Mouse (Mus musculus): ENCODE data around the gene Eif4enif1. TPM values are rescaled to one million over a fixed set of nuclear protein-coding genes. Genes with fewer than 3 reads are reported as not detected.
A peak's percentile ranks its signal among the peaks of the same experiment; 100 is the strongest.
"Not testable (repeated sequence)": the region's sequence is repeated elsewhere in the genome, so short reads cannot be mapped to it uniquely, and the experiment has no call there.

The Eif4enif1 gene
- total RNA-seq (2022), result 10 to 100 TPM; 39.3 to 43.9 (median 40.4) TPM

- DNase-seq (ENCODE audit: low spot score), result peak; percentile 90
Measured at GRCm38 (mm10) chr11:3202231-3202701, at the start of gene Eif4enif1. Gene Eif4enif1, plus strand, starts transcription at chr11:3202392.

- DNase-seq (ENCODE audit: low spot score), result peak; percentile 82
Measured at GRCm38 (mm10) chr11:3153666-3154397, 48.4 kb upstream of the Eif4enif1 start.

- not testable (repeated sequence) for DNase-seq (ENCODE audit: low spot score)
Measured at GRCm38 (mm10) chr11:3156991-3157390, 45.2 kb upstream of the Eif4enif1 start.

- DNase-seq (ENCODE audit: low spot score), result not testable (repeated sequence)
Measured at GRCm38 (mm10) chr11:3157996-3158395, 44.2 kb upstream of the Eif4enif1 start.

- not testable (repeated sequence) for DNase-seq (ENCODE audit: low spot score)
Measured at GRCm38 (mm10) chr11:3158800-3159199, 43.4 kb upstream of the Eif4enif1 start.

- peak; percentile 74 for DNase-seq (ENCODE audit: low spot score)
Measured at GRCm38 (mm10) chr11:3161370-3161769, 40.8 kb upstream of the Eif4enif1 start.

- peak; percentile 79 for DNase-seq (ENCODE audit: low spot score)
Measured at GRCm38 (mm10) chr11:3162236-3162897, 39.8 kb upstream of the Eif4enif1 start.

GRCm38 (mm10) chr11:3163122-3163521 lies 39.1 kb upstream of the Eif4enif1 start:
- DNase-seq (ENCODE audit: low spot score), result peak; percentile 77

GRCm38 (mm10) chr11:3163661-3164060 lies 38.5 kb upstream of the Eif4enif1 start:
- not testable (repeated sequence) for DNase-seq (ENCODE audit: low spot score)

- DNase-seq (ENCODE audit: low spot score), result not testable (repeated sequence)
Measured at GRCm38 (mm10) chr11:3165210-3165782, 36.9 kb upstream of the Eif4enif1 start.

GRCm38 (mm10) chr11:3166321-3166720 lies 35.9 kb upstream of the Eif4enif1 start:
- DNase-seq (ENCODE audit: low spot score), result peak; percentile 71

- DNase-seq (ENCODE audit: low spot score), result not testable (repeated sequence)
Measured at GRCm38 (mm10) chr11:3167129-3167528, 35.1 kb upstream of the Eif4enif1 start.

GRCm38 (mm10) chr11:3167571-3168001 lies 34.6 kb upstream of the Eif4enif1 start:
- peak; percentile 74 for DNase-seq (ENCODE audit: low spot score)

GRCm38 (mm10) chr11:3169042-3169441 lies 33.1 kb upstream of the Eif4enif1 start:
- not testable (repeated sequence) for DNase-seq (ENCODE audit: low spot score)

GRCm38 (mm10) chr11:3171931-3172330 lies 30.3 kb upstream of the Eif4enif1 start:
- peak; percentile 48 for DNase-seq (ENCODE audit: low spot score)

- DNase-seq (ENCODE audit: low spot score), result not testable (repeated sequence)
Measured at GRCm38 (mm10) chr11:3172526-3172925, 29.7 kb upstream of the Eif4enif1 start.

GRCm38 (mm10) chr11:3173425-3174318 lies 28.5 kb upstream of the Eif4enif1 start:
- peak; percentile 74 for DNase-seq (ENCODE audit: low spot score)

- DNase-seq (ENCODE audit: low spot score), result peak; percentile 21
Measured at GRCm38 (mm10) chr11:3178968-3179725, 23.0 kb upstream of the Eif4enif1 start.

GRCm38 (mm10) chr11:3179726-3180092 lies 22.5 kb upstream of the Eif4enif1 start:
- peak; percentile 54 for DNase-seq (ENCODE audit: low spot score)

GRCm38 (mm10) chr11:3180510-3181160 lies 21.6 kb upstream of the Eif4enif1 start:
- DNase-seq (ENCODE audit: low spot score), result peak; percentile 21

All from heart, adult 8-10 months (tissue).